Mouse (Mus musculus) retina, postnatal 1 day (tissue): Measurements from ENCODE around the gene Pla2g7.
A peak's percentile ranks its signal among the peaks of the same experiment; 100 is the strongest.

Experiments
- DNase-seq: peaks from one replicate; pipeline ENCODE4 v3.0.0-alpha.2; 2012

Pla2g7 gene

DNA sequence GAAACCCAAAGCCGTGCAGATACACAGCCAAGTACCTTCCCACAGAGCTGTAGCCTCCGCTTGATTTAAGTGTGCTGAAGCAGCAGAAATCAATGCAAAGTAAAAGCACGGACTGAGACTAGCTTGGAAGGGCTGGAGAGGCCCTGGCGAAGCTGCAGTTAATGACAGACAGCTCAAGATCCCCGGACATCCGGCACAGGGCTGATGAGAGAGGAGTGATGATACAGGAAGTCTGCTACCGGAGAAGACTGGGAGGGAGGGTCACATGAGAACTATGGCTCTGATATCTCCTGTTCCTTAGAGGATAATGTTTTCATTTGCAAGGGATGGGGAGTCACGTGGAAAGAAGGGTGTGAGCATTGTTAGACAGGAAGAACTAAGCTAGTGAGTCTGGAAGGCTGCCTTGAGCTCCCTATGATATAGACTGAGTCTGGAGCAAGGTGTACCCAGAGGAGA is 13.1 kb downstream of the Pla2g7 start:
- peak; percentile 57 for DNase-seq

DNA sequence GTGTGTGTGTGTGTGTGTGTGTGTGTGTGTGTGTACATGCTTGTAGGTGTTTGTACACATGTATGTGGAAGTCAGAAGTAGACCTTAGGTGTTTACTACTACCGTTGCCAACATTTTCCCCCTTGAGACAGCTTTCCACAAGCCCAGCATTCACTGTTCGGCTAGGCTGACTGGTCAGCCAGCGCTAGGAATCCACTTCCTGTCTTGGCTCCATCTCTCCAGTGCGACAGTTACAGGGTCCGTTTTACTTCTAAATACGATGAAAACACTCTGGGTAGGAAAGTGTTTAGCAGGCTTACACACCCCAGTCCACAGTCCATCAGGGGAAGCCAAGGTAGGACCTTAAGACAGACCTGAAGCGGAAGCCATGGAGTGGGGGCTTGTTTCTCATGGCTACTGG is 16.9 kb downstream of the Pla2g7 start:
- DNase-seq, result no peak

DNA sequence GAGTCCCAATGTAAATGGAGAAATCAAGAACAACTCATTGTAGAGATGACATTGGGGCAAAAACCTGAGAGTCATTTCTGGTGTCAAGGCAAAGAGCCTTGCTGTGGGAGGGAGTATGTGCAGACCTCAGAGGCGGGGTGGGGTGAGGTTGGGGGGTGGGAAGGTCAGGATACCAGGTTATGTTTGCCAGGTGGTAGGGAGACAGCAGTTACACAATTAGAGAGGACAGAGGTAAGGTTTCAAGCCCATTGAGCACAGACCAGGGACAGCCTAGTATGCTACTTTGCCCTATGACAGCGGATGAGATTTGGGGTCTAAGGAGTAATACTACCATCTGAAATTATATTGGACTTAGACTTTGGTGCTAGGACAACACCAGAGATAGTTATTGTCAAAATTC is 19.4 kb downstream of the Pla2g7 start:
- no peak for DNase-seq

DNA sequence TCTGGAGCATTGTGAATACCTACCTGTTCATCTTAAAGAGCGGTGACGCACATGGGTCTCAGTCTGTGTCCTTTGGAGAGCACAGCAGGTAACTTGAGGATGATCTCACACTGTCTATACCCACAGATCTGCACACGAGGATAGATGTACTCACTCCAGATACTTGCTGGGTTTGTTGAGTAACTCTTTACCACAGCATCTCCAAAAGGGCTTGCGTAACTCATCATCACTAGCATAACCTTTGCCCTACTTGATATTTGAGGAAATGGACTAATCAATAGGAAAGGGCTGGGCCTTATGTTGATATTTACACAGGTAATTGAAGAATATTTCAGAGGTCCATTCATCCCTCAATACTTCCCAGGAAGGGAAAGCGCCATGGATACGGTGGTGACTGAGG is 21.9 kb downstream of the Pla2g7 start:
- DNase-seq, result no peak

DNA sequence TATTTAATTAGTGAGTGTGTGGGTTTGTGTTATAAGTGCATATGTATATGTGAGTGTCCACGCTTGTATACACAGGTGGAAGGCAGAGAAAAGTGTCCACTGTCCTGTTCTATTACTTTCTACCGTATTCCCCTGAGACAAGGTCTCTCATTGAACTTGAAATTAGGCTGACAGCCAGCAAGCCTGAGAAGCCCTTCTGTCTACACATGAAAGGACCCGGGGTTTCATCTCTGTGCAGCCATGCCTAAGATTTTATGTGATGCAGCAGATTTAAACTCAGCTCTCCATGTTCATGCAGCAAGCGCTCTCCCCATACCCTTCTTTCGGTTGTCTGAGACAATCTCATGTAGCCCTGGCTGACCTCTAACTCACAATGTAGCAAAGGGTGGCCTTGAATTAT is 22.6 kb downstream of the Pla2g7 start:
- DNase-seq, result peak; percentile 47

DNA sequence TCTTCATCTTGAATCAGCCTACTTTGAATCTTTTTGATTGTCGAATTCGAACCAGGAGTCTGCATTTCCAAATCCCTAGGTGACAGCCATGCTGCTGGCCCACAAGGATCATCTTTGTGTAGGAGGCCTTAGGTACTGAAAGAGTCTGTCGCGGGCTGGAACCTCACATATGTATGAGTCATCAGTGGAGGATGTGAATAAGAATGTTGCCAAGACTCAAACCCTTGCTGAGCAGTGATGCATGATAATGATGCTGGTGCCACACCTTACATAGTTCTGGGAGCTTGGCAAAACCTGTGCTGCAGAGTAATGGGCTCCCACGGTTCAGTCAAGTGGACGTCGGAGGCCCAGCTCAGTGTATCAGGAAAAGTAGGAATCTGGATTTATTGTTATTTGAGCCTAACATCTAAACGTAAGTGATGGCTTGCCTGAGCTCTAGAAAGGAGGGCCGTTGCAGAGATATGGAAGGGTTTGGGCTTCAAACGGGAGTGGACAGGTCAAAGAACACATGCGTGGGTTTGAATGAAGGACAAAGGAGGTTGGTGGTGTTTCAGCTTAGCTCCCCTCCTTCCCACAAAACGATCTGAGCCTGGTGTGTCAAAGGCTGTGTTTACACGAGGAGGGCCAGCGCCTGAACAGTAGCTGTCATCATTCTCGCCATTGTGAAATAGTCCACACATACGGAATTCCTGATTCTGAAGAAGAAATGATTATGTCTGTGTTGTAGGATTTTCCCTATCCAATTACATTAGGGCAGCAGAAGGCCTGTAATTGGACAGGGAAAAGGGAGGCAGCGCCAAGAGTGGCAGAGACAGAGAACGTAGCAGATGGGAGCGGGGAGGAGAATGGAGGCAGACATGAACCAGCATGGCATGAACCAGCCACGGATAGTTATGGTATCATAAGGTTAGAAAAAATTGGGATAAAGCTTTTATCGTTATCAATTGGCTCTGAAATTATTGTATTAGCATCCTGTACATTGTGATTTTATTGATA is 24.7 kb downstream of the Pla2g7 start:
- DNase-seq, result no peak

DNA sequence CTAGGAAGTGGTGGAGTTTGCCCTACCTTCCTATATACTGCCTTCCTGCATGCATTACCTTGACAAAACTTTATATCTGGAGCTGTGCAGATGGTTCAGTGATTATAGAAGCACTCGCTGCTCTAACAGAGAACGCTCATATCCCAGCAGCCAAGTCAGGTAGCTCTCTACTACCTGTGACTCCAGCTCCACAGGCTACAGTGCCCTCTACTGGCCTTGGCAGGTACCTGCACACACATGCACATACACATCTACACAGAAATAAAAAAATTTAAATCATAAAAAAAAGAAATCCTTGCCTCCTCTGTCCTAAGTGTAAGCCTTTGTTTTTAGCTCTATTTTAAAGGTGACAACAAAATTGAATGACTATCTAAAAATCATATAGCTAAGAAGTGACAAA is 29.8 kb downstream of the Pla2g7 start:
- DNase-seq, result no peak

DNA sequence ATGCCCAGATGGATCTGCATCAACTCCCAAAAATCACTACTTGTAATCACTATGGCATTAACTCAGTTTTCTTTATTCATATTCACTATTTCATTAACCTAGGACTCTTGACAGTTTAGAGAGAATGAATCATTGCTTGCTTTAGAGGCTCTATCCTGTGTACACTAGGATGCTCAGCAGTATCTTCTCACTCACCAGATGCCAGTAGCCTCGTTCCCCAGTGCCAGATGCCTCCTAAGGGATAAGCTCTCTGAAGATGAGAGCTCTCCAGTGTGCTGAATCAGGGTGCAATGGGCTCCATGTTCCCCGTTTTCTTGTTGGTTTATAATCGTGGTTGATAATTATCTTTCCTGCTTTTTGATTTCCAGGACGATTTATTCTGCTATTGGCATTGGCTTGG is 30.8 kb downstream of the Pla2g7 start:
- DNase-seq, result no peak

DNA sequence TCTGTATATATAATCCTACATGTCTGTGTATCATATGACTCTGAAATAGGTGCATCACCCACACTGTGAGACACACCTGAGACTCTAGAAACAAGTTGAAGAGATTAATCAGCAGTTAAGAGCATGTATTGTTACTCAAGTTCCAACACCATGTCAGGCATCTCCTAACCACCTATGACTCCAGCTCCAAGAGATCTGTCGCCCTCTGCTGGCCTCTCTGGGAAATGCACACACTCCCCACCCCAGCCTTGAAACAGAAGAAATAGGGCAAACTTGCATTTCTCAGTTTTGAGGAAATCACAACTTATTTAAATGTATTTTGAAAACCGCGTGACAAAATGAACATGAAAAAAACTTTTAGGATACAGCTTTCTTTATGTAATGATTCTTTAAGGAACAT is 38.8 kb downstream of the Pla2g7 start:
- DNase-seq, result peak; percentile 75

DNA sequence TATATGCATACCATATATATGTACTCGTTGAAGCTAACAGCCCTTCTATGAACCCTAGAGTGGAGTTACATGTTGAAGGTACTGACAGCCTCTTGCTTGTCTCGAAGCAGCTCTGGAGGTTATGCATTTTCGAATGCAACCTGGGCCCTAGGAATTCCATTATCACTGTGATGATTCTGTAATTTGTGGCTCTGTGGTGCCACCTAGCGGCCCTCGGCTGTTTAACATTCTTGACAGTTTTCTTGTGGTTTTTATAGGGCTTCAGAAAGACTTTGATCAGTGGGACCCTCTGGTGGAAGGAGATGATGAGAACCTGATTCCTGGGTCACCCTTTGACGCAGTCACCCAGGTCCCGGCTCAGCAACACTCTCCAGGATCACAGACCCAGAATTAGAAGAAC is 43.7 kb downstream of the Pla2g7 start:
- DNase-seq, result peak; percentile 81

DNA sequence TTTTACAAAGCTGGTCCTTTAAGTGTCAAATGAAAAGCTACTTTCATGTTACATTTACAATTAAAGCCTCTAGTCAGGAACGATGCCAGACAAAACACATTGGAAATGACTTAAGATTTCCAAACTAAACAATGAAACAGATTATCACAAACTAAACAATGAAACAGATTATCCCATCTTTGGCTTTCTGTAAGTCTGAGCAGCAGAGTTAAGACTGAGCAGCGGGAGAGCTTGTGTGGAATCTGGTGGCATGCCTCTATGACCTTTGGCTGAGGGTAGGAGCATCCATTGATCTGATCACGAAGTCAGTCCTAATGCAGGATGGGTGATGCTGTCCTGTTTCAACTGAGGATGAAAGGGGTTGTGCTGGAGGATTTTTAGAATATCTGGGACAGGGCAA is 44.3 kb downstream of the Pla2g7 start:
- DNase-seq, result no peak

DNA sequence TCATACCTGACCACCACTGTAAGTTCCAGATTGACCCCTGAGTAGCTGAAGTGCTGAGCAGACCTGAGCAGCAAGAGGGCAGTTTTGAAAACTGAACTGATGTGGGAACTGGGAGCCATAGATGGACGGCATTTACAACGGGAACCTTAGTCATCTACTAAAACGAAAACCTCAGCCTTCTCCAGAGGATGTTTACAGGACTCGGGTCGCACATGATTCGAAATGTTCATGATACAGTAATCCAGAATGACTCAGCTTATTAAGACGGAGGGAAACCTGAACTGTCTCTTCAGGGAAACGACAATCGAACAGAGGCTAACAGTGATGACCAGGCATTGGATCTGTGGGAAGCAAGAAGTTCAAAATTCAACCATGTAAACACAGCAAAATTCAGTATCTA is 51.3 kb downstream of the Pla2g7 start:
- DNase-seq, result no peak

DNA sequence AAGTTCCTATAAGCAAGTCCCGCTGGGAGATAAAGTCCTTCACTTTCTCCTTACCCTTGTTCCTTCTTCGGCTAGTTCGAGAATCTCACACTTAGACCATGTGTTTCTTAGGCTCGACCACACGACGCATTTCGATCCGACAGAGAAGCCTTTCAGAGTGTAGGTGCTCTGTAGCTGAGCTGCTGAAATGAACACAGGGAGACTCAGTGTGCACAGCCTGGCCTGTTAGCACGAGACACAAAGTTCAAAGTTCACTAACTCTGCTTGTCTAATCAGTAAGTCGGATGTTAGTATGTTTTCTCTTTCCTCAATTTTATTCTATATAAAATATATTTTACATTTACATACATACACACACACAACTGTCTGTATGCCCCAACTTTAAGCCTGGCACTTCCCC is 54.2 kb downstream of the Pla2g7 start:
- DNase-seq, result no peak

DNA sequence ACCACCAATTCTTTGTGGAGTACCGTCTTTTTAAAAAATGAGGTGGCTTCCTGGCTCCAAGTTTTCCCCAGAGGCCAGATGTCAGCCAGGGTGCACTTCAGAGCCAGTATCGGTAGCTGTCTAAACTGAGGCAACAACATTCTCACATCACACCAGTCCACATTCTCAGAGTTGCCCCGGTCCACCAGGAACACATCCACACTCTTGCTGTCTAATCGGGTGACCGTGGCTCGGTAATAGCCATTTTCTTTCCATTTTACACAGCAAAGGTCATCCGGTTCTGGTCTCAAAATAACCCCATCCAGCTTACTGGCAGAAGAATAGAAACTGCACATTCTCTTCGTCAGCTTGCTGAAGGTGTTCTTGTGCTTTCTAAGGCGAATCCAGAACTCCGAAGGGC is 60.3 kb downstream of the Pla2g7 start:
- no peak for DNase-seq

DNA sequence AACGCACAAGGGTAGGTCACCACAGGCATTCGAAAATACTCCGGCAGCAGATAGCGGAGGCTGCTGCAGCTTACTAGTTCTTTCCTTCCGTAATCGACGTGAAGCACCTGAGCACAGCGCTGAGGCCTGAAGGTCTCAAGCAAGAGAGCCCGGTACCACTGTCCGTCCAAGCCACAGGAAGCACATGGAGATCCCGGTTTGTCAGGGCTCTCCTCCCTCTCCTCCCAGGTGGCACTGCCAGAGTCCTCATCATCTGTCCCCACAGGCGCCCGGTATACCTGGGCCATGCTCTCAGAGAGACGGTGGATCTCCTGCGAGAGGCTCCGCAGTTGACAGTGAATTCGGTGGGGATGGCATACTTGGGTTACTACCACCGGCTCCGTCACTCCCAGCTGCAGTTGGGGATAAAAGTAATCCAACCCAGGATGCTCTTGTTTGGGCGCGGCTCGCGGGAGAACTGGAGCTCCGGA is 61.2 kb downstream of the Pla2g7 start:
- peak; percentile 15 for DNase-seq

DNA sequence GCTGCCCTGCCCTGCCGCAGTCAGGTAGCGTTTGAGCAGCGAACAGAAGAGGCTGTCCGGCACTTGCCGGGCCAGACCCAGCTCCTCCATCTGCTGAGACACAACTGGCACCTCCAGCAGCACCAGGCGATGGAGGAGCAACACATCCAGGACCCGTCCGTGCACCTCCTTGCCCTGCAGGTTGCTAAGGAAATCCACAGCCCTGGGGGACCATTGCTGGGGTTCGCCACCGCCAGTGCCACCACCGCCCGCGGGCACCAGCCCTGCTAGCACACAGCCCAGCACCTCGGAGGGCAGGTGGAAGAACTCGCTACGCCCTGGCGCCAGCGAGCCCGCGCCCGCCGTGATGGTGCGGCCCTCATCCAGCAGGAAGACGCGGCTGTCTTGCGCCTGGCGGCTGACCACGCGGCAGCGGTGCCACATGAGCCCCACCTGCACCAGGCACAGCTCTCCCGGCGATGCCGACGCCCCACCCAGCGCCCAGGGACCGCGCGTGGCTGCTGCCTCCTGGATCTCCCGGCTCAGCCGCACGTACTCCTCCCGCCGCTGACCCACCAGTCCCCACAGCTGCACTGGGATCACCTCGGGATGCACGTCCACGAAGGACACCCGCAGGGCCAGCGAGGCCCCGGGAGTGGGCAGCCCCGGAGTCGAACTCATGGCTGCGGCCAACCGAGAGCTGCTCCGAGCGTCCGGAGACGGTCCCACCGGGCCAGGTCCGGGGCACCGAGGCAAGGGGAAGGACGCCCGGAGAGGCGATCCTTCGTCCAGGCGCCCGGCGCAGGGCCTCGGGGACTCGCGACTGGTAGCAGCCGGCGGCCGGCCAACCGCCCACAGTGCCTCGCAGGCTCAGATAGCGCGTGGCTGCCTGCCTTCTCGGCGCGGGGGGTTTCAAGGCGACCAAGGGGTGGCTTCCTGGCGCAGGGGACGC is 61.9 kb downstream of the Pla2g7 start, which contains the start of gene Tdrd6:
TSS of gene Tdrd6 (minus strand) at position 804 of the 931 bp plus-strand sequence.
- peak; percentile 48 for DNase-seq

DNA sequence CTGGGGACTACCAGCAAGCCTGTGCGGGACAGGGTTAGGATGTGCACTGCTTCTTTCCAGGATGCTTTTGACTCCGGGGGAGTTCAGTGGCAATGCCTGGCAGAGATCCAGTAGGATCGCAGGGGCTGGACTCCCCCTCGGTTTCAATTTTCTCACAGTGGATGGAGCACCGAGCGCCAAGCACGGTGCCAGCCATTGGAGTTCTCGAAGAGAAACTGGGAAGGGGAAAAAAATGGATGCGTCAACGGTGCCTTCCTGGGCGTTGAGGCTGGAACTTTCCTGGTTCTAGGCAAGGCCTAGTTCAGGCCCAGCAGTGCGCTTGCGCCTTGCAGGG is 62.5 kb downstream of the Pla2g7 start:
- DNase-seq, result no peak

DNA sequence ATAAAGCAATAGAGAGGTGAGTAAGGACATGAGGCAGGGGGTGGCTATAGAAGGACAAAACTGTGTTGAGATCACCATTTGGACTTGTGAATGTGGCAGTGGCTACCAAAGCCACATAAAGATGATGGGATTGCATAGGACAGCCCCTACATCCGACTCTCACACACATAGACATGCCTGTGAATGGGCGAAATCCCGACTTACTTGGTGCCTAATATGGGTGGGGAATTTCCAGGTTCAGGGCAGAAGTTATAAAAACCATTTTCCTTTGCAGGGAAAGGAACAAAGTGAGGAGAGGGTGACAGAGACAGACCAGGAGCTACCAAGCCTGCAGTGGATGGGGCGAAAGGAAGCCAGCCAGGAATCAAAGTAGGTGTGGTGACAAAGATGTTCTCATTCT is 69.2 kb downstream of the Pla2g7 start:
- DNase-seq, result no peak

DNA sequence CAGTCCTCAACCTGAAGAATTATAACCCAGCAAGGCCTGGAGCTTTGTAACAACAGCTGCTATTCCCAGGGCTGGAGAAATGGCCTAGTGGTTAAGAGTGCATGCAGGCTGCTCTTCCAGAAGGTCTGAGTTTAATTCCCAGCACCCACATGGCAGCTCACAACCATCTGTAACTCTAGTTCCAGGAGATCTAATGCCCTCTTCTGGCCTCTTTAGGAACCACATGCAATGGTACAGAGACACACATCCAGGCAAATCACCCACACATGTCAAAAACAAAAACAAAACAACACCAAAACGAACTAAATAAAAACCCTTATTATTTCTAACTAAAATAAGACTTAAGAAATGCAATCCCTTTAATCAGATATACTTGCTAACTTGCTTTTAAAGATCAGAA is 72.9 kb downstream of the Pla2g7 start:
- no peak for DNase-seq

DNA sequence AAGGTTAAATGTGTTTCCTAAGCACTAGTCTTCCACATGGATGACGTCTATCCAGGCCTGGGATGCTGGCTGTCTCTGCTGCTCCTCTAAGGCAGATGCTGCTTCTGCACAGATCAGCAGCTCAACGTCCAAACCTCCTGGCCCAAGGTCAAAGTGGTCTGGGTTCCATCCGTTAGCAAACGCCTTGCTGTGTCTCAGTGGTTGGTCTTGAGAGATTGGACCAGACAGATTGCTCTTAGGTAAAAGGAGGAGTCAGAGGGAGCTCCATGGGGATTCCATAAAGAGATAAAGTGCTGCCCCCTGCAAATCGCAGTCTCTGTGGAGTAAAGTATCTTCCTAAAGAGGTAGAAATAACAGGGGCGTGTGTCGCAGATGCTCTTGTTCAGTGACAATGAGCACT is 75.3 kb downstream of the Pla2g7 start:
- DNase-seq, result no peak

DNA sequence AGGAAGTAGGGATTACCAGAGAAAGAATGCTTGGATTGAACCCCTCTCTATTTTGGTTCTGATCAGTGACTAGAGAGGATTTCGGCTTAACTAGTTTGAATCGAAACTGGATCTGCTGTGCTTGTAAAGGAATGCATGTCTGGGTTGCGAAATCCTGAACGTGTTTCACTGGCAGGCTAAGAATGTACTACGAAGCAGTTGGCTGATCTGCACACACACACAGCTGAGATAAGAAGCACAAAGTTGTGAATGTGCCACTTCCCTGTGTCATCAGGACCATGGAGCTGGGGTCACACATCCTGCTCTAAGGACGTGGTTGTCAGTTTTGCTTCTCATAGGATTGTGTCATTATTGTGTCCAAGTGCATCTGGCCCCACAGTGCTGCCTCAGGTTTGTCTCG is 76.5 kb downstream of the Pla2g7 start:
- no peak for DNase-seq

DNA sequence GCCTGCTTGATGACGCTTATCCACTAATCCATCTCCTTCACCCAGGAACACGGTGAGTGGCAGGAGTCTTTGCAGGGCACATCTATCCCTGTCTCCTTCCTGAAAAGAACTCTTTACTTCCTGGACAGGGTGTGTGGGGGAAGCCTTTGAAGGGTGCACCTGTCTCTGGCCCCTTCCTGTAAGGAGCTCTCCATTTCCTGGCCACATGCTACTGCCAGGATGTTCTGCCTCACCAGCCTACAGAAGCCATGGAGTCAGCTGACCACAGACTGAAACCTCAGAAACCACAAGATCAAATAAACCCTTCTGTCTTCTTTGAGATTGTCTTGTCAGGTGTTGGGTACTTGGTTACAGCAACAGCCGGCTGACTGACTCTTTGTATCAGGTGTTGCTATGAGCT is 77.2 kb downstream of the Pla2g7 start:
- no peak for DNase-seq

DNA sequence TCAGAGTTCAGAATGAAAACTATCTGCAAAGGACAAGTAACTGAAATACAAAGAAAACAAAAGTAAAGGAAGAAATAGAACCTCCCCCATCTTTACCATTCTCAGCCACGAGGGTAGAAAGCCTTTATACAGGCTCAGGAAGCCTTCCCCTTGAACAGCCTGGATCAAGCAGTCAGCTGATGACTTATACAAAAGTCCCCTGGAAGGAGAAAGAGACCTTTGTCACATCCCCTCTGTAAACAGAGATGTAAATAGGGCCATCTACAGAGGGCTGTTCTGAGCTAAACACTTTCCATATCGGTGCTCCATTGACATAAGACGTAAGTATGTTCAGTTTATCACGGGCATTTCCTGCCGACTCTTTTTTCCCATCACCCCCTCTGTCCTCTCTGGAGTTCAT is 79.0 kb downstream of the Pla2g7 start:
- DNase-seq, result no peak
